Comparison of ENCODE assay signal across 9 mouse cellular contexts in the genomic region with DNA sequence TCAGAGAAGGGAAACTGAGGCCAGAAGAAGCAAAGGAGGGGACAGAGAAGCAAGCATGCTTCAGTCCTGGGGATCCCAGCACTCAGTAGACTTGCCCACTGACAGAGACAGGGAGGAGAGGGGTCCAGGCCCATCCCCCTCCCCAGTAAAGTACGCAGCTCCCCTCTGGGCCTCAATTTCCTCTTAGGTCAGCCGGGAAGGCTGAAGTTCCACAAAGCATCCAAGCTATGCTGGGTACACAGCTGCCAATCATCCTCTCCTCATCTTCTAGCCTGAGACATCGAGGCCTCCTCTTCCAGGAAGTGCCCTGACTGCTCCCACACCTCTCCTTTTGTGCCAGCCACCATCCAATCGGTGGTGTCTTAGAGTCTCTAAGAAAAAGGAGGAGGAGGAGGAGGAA. TPM values are rescaled to one million over a fixed set of nuclear protein-coding genes. Genes with fewer than 3 reads are reported as not detected.
DNase-seq lines count a peak whose midpoint lies in the region; ATAC-seq and TF ChIP-seq lines count a peak whose summit lies in the region.
"Had no signal": no experiment of that assay in that cellular context is flagged by ENCODE, and none has a peak within 500 bp of the region (broad histone marks: within the 10 kb centered on the region; RNA-seq: fewer than 3 reads in every experiment).

No protein-coding gene starts in this region.

- H3K4me2 ChIP-seq in hindbrain, embryonic 12.5 days (replicated peaks): no peak overlapping the region
- no peak overlapping the region for H3K4me2 ChIP-seq in hindbrain, postnatal 0 days (ENCODE audit: low read depth, low read length)
- no peak overlapping the region for H3K4me2 ChIP-seq in hindbrain, embryonic 16.5 days (ENCODE audit: low read length)
- H3K4me2 ChIP-seq in stomach, embryonic 16.5 days (ENCODE audit: low read depth, low read length): no peak overlapping the region; the same call in 1 of the 2 replicates

- no peaks in the 10 kb centered on the region for H3K36me3 ChIP-seq in hindbrain, embryonic 12.5 days
- H3K36me3 ChIP-seq in hindbrain, postnatal 0 days (ENCODE audit: insufficient read depth, low read length): no peaks in the 10 kb centered on the region
- H3K36me3 ChIP-seq in spleen, adult 2 months (ENCODE audit: control insufficient read depth, insufficient read depth, low read length): no peaks in the 10 kb centered on the region
- no peaks in the 10 kb centered on the region for H3K36me3 ChIP-seq in hindbrain, embryonic 16.5 days (ENCODE audit: control insufficient read depth, insufficient read depth, low read length)
- H3K36me3 ChIP-seq in stomach, embryonic 16.5 days (ENCODE audit: control insufficient read depth, insufficient read depth, low read length): no peaks in the 10 kb centered on the region

- H3K4me1 ChIP-seq in hindbrain, embryonic 12.5 days: peaks cover 40% of the 10 kb centered on the region
- no peaks in the 10 kb centered on the region for H3K4me1 ChIP-seq in hindbrain, postnatal 0 days (ENCODE audit: insufficient read depth, low read length)
- no peaks in the 10 kb centered on the region; the same call in 1 of the 2 replicates for H3K4me1 ChIP-seq in spleen, adult 2 months (ENCODE audit: control insufficient read depth, insufficient read depth, insufficient read length)
- H3K4me1 ChIP-seq in hindbrain, embryonic 16.5 days (ENCODE audit: control insufficient read depth, insufficient read depth, low read depth, low read length): peaks cover 17% of the 10 kb centered on the region
- peaks cover 48% of the 10 kb centered on the region for H3K4me1 ChIP-seq in stomach, embryonic 16.5 days (ENCODE audit: control insufficient read depth, insufficient read depth, low read length)

- no peak for TF ChIP-seq POLR2A in spleen, adult 2 months (IDR thresholded peaks at IDR 0.05; ENCODE audit: low read depth, low read length)

- H3K27me3 ChIP-seq in hindbrain, embryonic 12.5 days: peaks cover 8% of the 10 kb centered on the region; the same call in 1 of the 2 replicates
- no peaks in the 10 kb centered on the region; the same call in 1 of the 2 replicates for H3K27me3 ChIP-seq in hindbrain, postnatal 0 days (ENCODE audit: insufficient read depth, low read length)
- no peaks in the 10 kb centered on the region for H3K27me3 ChIP-seq in spleen, adult 2 months (ENCODE audit: control insufficient read depth, insufficient read depth, low read length)
- H3K27me3 ChIP-seq in hindbrain, embryonic 16.5 days (replicated peaks; ENCODE audit: control insufficient read depth, insufficient read depth, low read length): no peaks in the 10 kb centered on the region
- H3K27me3 ChIP-seq in stomach, embryonic 16.5 days (ENCODE audit: control insufficient read depth, insufficient read depth, low read length): no peaks in the 10 kb centered on the region

- TF ChIP-seq CTCF in hindbrain, postnatal 0 days (IDR thresholded peaks at IDR 0.05; ENCODE audit: low read depth): no peak
- no peak for TF ChIP-seq CTCF in spleen, adult 2 months (IDR thresholded peaks at IDR 0.05; ENCODE audit: extremely low read depth, insufficient read depth, insufficient read length, insufficient replicate concordance)

- peak overlapping the region; percentile 53; the same call in 1 of the 2 replicates for H3K27ac ChIP-seq in hindbrain, embryonic 12.5 days
- no peak overlapping the region for H3K27ac ChIP-seq in hindbrain, postnatal 0 days
- peak overlapping the region; percentile 60 for H3K27ac ChIP-seq in spleen, adult 2 months (ENCODE audit: insufficient read depth, low read length)
- H3K27ac ChIP-seq in hindbrain, embryonic 16.5 days (ENCODE audit: low read depth, low read length): peak overlapping the region; percentile 48; the same call in 1 of the 2 replicates
- peak overlapping the region; percentile 90 for H3K27ac ChIP-seq in stomach, embryonic 16.5 days (ENCODE audit: low read length)

- H3K9ac ChIP-seq in hindbrain, embryonic 12.5 days: no peak overlapping the region
- H3K9ac ChIP-seq in hindbrain, postnatal 0 days (replicated peaks; ENCODE audit: low read length): no peak overlapping the region
- no peak overlapping the region for H3K9ac ChIP-seq in hindbrain, embryonic 16.5 days (ENCODE audit: low read depth, low read length)
- H3K9ac ChIP-seq in stomach, embryonic 16.5 days (ENCODE audit: low read length): peak overlapping the region; percentile 56; the same call in 1 of the 2 replicates

- no peak for DNase-seq in hindbrain, postnatal 0 days (ENCODE audit: low spot score)
- no peak for DNase-seq in spleen, adult 2 months (ENCODE audit: low read depth in 1 of 2, low spot score in 2 of 2)
- no peak for DNase-seq in spleen, postnatal 4 days (ENCODE audit: low spot score in 2 of 2)
- DNase-seq in adrenal gland, postnatal 36 days: no peak
- DNase-seq in layer of hippocampus, postnatal 25 days (ENCODE audit: extremely low spot score in 1 of 2, low spot score in 1 of 2): no peak
- DNase-seq: cerebellum, postnatal 36 days had no signal

- no peak overlapping the region for H3K4me3 ChIP-seq in hindbrain, embryonic 12.5 days
- no peak overlapping the region for H3K4me3 ChIP-seq in hindbrain, postnatal 0 days (ENCODE audit: low read length)
- H3K4me3 ChIP-seq in spleen, adult 2 months (ENCODE audit: extremely low read depth, insufficient read depth, insufficient read length): no peak overlapping the region
- no peak overlapping the region for H3K4me3 ChIP-seq in hindbrain, embryonic 16.5 days (ENCODE audit: low read length)
- H3K4me3 ChIP-seq in stomach, embryonic 16.5 days (replicated peaks; ENCODE audit: low read length): no peak overlapping the region

- ATAC-seq in hindbrain, embryonic 12.5 days (ENCODE audit: low FRiP score): no peak
- no peak for ATAC-seq in hindbrain, postnatal 0 days
- no peak for ATAC-seq in hindbrain, embryonic 16.5 days
- ATAC-seq in stomach, embryonic 16.5 days (ENCODE audit: insufficient read depth, low FRiP score): no peak

- 30% methylated on average over 4 of the region's 4 CpGs for WGBS in hindbrain, embryonic 12.5 days
- 69% methylated on average over 3 of the region's 4 CpGs for WGBS in hindbrain, postnatal 0 days
- 56% methylated on average over 4 of the region's 4 CpGs for WGBS in spleen, adult 2 months
- WGBS in hindbrain, embryonic 16.5 days: 46% methylated on average over 3 of the region's 4 CpGs
- 29% methylated on average over 4 of the region's 4 CpGs for WGBS in stomach, embryonic 16.5 days

- no peaks in the 10 kb centered on the region for H3K9me3 ChIP-seq in hindbrain, embryonic 12.5 days (replicated peaks)
- no peaks in the 10 kb centered on the region for H3K9me3 ChIP-seq in hindbrain, postnatal 0 days (ENCODE audit: low read length)
- H3K9me3 ChIP-seq in hindbrain, embryonic 16.5 days (ENCODE audit: control insufficient read depth, low read length): no peaks in the 10 kb centered on the region
- no peaks in the 10 kb centered on the region for H3K9me3 ChIP-seq in stomach, embryonic 16.5 days (replicated peaks; ENCODE audit: control insufficient read depth, low read length)

RNA-seq across cellular contexts. Expression of a gene that starts 35.6 kb away (rescaled TPM):
- polyA plus RNA-seq in hindbrain, embryonic 12.5 days (2016; fragmentation: Nextera tagmentation; extraction: Ambion mirVana): 290 and 291 TPM in 2 replicates
- 209 and 247 TPM in 2 replicates for total RNA-seq in hindbrain, postnatal 0 days (2014; rRNA removed)
- polyA plus RNA-seq in hindbrain, postnatal 0 days (2015; fragmentation: Nextera tagmentation; extraction: Ambion mirVana): 380 and 384 TPM in 2 replicates
- 85.2 and 102 TPM in 2 replicates for polyA plus RNA-seq in spleen, adult 2 months (2012; rRNA removed)
- 390 and 393 TPM in 2 replicates for polyA plus RNA-seq in hindbrain, embryonic 16.5 days (2015; fragmentation: Nextera tagmentation; extraction: Ambion mirVana)
- polyA plus RNA-seq in stomach, embryonic 16.5 days (2015; fragmentation: Nextera tagmentation; extraction: Ambion mirVana): 267 and 298 TPM in 2 replicates
- 100 to 1,000 TPM; 195 to 197 TPM for total RNA-seq in adrenal gland, postnatal 36 days (2021)
- total RNA-seq in layer of hippocampus, postnatal 25 days (2021): 100 to 1,000 TPM; 213 to 235 TPM

RNA-seq across cellular contexts. Expression of a gene that starts 58.3 kb away (rescaled TPM):
- polyA plus RNA-seq in hindbrain, embryonic 12.5 days (2016; fragmentation: Nextera tagmentation; extraction: Ambion mirVana): 30.1 and 39.0 TPM in 2 replicates
- 0.93 and 1.2 TPM in 2 replicates for total RNA-seq in hindbrain, postnatal 0 days (2014; rRNA removed)
- polyA plus RNA-seq in hindbrain, postnatal 0 days (2015; fragmentation: Nextera tagmentation; extraction: Ambion mirVana): 3.6 and 4.3 TPM in 2 replicates
- 21.0 and 28.1 TPM in 2 replicates for polyA plus RNA-seq in spleen, adult 2 months (2012; rRNA removed)
- 4.5 and 8.4 TPM in 2 replicates for polyA plus RNA-seq in hindbrain, embryonic 16.5 days (2015; fragmentation: Nextera tagmentation; extraction: Ambion mirVana)
- 15.5 and 15.9 TPM in 2 replicates for polyA plus RNA-seq in stomach, embryonic 16.5 days (2015; fragmentation: Nextera tagmentation; extraction: Ambion mirVana)
- total RNA-seq in adrenal gland, postnatal 36 days (2021): 10 to 100 TPM in 1 of 2 experiments, 1 to 10 TPM in 1; 5.4 to 11.2 TPM
- total RNA-seq in layer of hippocampus, postnatal 25 days (2021): under 1 TPM; 0.27 to 0.75 TPM
